Mouse (Mus musculus): ENCODE measurements around the gene Clcn6. TPM values are rescaled to one million over a fixed set of nuclear protein-coding genes. Genes with fewer than 3 reads are reported as not detected.

The Clcn6 gene
- polyA plus RNA-seq, 1 experiment, result 9.0 TPM

DNA sequence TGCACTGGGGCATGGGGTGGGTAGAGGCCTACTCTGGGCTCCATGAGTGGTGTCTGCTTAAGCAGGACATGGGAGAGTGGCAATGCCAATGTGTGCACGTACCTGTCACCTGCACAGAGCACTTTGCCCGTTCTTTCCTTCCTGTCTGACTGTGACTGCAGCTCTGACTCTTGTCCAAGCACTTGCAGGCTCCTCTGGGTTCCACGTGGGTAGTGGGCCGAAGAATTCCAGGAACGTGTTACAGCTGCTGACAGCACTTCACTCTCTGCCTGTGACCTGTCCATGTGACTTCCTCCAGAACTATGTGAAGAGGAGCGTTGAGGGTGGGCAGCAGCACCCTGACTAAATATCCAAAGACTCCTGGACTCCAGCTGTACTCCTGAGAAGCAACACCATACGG, 72.9 kb downstream of the Clcn6 start:
- H3K4me1 ChIP-seq (ENCODE audit: control insufficient read depth, insufficient read depth, low read length), result no peaks in the 10 kb centered on the region
- no peak overlapping the region for H3K27ac ChIP-seq (ENCODE audit: insufficient read depth, low read depth, low read length)
- no peak for TF ChIP-seq POLR2A (IDR thresholded peaks at IDR 0.05; ENCODE audit: borderline replicate concordance, low read depth, low read length)
- no peak for TF ChIP-seq CTCF (IDR thresholded peaks at IDR 0.05; ENCODE audit: low read depth, low read length)
- no peak overlapping the region for H3K4me3 ChIP-seq (ENCODE audit: insufficient read depth, low read length)

- no peaks in the 10 kb centered on the region for H3K4me1 ChIP-seq (ENCODE audit: control insufficient read depth, insufficient read depth, low read length)
- TF ChIP-seq POLR2A (IDR thresholded peaks at IDR 0.05; ENCODE audit: borderline replicate concordance, low read depth, low read length) (no peak), CTCF (IDR thresholded peaks at IDR 0.05; ENCODE audit: low read depth, low read length) (no peak)
- H3K27ac ChIP-seq (ENCODE audit: insufficient read depth, low read depth, low read length), result no peak overlapping the region
- no peak overlapping the region for H3K4me3 ChIP-seq (ENCODE audit: insufficient read depth, low read length)
Observed at GRCm38 (mm10) chr4:147963623-147964022, 75.0 kb downstream of the Clcn6 start.

- Histone ChIP-seq H3K27ac (ENCODE audit: insufficient read depth, low read depth, low read length) (no peak overlapping the region), H3K4me3 (ENCODE audit: insufficient read depth, low read length) (no peak overlapping the region), H3K4me1 (ENCODE audit: control insufficient read depth, insufficient read depth, low read length) (no peaks in the 10 kb centered on the region)
- TF ChIP-seq POLR2A (IDR thresholded peaks at IDR 0.05; ENCODE audit: borderline replicate concordance, low read depth, low read length) (no peak), CTCF (IDR thresholded peaks at IDR 0.05; ENCODE audit: low read depth, low read length) (no peak)
Observed at GRCm38 (mm10) chr4:147962781-147963180, 75.8 kb downstream of the Clcn6 start.

DNA sequence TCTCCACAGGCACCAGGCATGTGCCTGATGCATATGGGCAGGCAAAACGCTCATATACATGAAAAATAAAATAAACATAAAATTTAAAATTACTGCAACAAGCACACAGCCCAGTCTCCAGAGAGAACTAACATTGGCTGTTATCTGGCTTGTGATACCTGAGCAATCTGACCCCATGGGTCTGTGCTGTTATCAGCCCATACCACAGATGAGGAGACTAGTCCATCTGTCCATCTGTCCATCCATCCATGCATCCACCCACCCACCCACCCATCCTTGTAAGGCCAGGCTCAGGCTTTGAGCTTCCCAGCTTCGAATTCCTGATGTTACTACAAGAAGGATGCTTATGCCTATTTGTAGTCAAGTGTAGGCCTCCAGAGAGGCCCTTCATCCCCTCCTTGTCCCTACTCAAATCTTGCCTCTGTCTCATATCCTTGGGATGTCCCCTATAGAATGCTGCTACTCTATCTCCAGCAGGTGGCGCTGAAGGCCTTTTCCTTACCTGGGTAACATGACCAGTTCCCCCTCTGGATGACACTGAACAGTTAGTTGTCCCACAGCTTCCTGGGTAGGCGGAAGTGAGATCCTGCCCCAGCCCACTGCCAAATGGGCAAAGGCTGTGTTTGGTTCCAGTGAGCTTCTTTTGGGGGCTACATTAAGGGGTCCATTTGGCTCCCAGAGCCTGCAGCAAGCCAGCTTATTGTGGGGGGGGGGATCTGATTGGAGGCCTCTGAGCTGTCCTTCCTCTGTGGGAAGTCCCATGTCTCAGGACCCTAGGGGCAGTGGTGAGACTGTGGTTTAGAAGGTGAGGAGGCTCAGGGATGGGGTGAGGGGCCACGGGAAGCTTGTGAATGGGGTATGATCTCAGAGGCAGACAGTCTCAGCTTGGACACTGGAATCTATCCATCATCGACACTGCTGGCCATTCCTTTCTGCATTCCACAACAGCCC, 78.5 kb downstream of the Clcn6 start:
- H3K27ac ChIP-seq (ENCODE audit: insufficient read depth, low read depth, low read length), result no peak overlapping the region
- TF ChIP-seq CTCF (IDR thresholded peaks at IDR 0.05; ENCODE audit: low read depth, low read length) (peak; percentile 52; the same call in 1 of the 2 replicates), POLR2A (IDR thresholded peaks at IDR 0.05; ENCODE audit: borderline replicate concordance, low read depth, low read length) (no peak)
- no peak overlapping the region for H3K4me3 ChIP-seq (ENCODE audit: insufficient read depth, low read length)
- no peaks in the 10 kb centered on the region for H3K4me1 ChIP-seq (ENCODE audit: control insufficient read depth, insufficient read depth, low read length)

- Histone ChIP-seq H3K4me1 (ENCODE audit: control insufficient read depth, insufficient read depth, low read length) (no peaks in the 10 kb centered on the region), H3K4me3 (ENCODE audit: insufficient read depth, low read length) (no peak overlapping the region), H3K27ac (ENCODE audit: insufficient read depth, low read depth, low read length) (no peak overlapping the region)
- no peak for TF ChIP-seq POLR2A (IDR thresholded peaks at IDR 0.05; ENCODE audit: borderline replicate concordance, low read depth, low read length)
- no peak for TF ChIP-seq CTCF (IDR thresholded peaks at IDR 0.05; ENCODE audit: low read depth, low read length)
Observed at GRCm38 (mm10) chr4:147957141-147957540, 81.5 kb downstream of the Clcn6 start.

Other genes starting within 250 kb of the Clcn6 start
- 34.6 and 38.2 TPM in 2 replicates for gene Zfp984, start 229.0 kb downstream of the Clcn6 start, polyA plus RNA-seq (2012; ENCODE audit: insufficient read depth, insufficient read length, missing spikeins)
- 8.9 and 13.4 TPM in 2 replicates for gene Zfp933, start 190.5 kb downstream of the Clcn6 start, polyA plus RNA-seq (2012; ENCODE audit: insufficient read depth, insufficient read length, missing spikeins)
- 37.6 and 37.7 TPM in 2 replicates for gene Miip, start 170.0 kb downstream of the Clcn6 start, polyA plus RNA-seq (2012; ENCODE audit: insufficient read depth, insufficient read length, missing spikeins)
- 2.2 and 2.9 TPM in 2 replicates for gene Fv1, start 169.8 kb downstream of the Clcn6 start, polyA plus RNA-seq (2012; ENCODE audit: insufficient read depth, insufficient read length, missing spikeins)
- gene Mfn2, start 134.1 kb downstream of the Clcn6 start, polyA plus RNA-seq (2012; ENCODE audit: insufficient read depth, insufficient read length, missing spikeins), result 21.6 and 25.6 TPM in 2 replicates
- 95.3 and 101 TPM in 2 replicates for gene Plod1, start 102.1 kb downstream of the Clcn6 start, polyA plus RNA-seq (2012; ENCODE audit: insufficient read depth, insufficient read length, missing spikeins)
- 57.5 and 59.0 TPM in 2 replicates for gene 2510039O18Rik, start 97.9 kb downstream of the Clcn6 start, polyA plus RNA-seq (2012; ENCODE audit: insufficient read depth, insufficient read length, missing spikeins)
- gene Nppb, start 53.0 kb downstream of the Clcn6 start, polyA plus RNA-seq (2012; ENCODE audit: insufficient read depth, insufficient read length, missing spikeins), result not detected in 2 replicates
- gene Nppa, start 38.1 kb downstream of the Clcn6 start, polyA plus RNA-seq (2012; ENCODE audit: insufficient read depth, insufficient read length, missing spikeins), result not detected in 2 replicates
- 59.0 and 67.2 TPM in 2 replicates for gene Mthfr, start 256 bp upstream of the Clcn6 start, polyA plus RNA-seq (2012; ENCODE audit: insufficient read depth, insufficient read length, missing spikeins)
- 34.0 and 34.7 TPM in 2 replicates for gene Agtrap, start 49.2 kb upstream of the Clcn6 start, polyA plus RNA-seq (2012; ENCODE audit: insufficient read depth, insufficient read length, missing spikeins)
- gene Mad2l2, start 91.6 kb upstream of the Clcn6 start, polyA plus RNA-seq (2012; ENCODE audit: insufficient read depth, insufficient read length, missing spikeins), result 30.5 and 30.6 TPM in 2 replicates
- 0.20 TPM in 1 of 2 replicates, not detected in the other for gene Draxin, start 91.9 kb upstream of the Clcn6 start, polyA plus RNA-seq (2012; ENCODE audit: insufficient read depth, insufficient read length, missing spikeins)
- 34.9 and 37.8 TPM in 2 replicates for gene Fbxo6, start 113.3 kb upstream of the Clcn6 start, polyA plus RNA-seq (2012; ENCODE audit: insufficient read depth, insufficient read length, missing spikeins)
- 5.9 and 8.3 TPM in 2 replicates for gene Fbxo44, start 121.7 kb upstream of the Clcn6 start, polyA plus RNA-seq (2012; ENCODE audit: insufficient read depth, insufficient read length, missing spikeins)
- 0.43 TPM in 1 of 2 replicates, not detected in the other for gene Fbxo2, start 121.8 kb upstream of the Clcn6 start, polyA plus RNA-seq (2012; ENCODE audit: insufficient read depth, insufficient read length, missing spikeins)
- not detected in 2 replicates for gene Disp3, start 249.1 kb upstream of the Clcn6 start, polyA plus RNA-seq (2012; ENCODE audit: insufficient read depth, insufficient read length, missing spikeins)

All from bone marrow macrophage, adult 2 months (primary cell).